Mouse (Mus musculus) CH12.LX (cell line): ENCODE data around the gene Cyp3a41a. TPM values are rescaled to one million over a fixed set of nuclear protein-coding genes. Genes with fewer than 3 reads are reported as not detected.

Experiments
- DNase-seq: peaks from one replicate; pipeline ENCODE4 v3.0.0-alpha.2; 2013; ENCODE audit errors: extremely low read depth
- H3K27ac ChIP-seq: 2 replicates; pipeline ENCODE4 v1.5.1; 2012; ENCODE audit warnings: low read depth, mild to moderate bottlenecking, control low read depth, moderate library complexity; ENCODE audit not compliant: insufficient read depth
- H3K27me3 ChIP-seq: replicated peaks from 2 replicates; pipeline ENCODE3; 2012; ENCODE audit warnings: inconsistent platforms
- H3K36me3 ChIP-seq, 2 experiments: replicated peaks in 1 of 2; 2 replicates each; pipeline versions ENCODE3 to v1.6.1; 2012; ENCODE audit warnings: inconsistent platforms in 1 of 2, low read length in 1 of 2, mild to moderate bottlenecking in 1 of 2, mixed read lengths in 1 of 2, moderate library complexity in 1 of 2; ENCODE audit not compliant: control insufficient read depth in 1 of 2, insufficient read depth in 1 of 2
- H3K4me1 ChIP-seq, 2 experiments: 2 replicates each; pipeline ENCODE4 v1.6.1; 2012; ENCODE audit warnings: inconsistent platforms in 1 of 2, moderate library complexity in 1 of 2; ENCODE audit not compliant: insufficient read depth in 2 of 2, control insufficient read depth in 1 of 2
- H3K4me2 ChIP-seq: 2 replicates; pipeline ENCODE4 v1.6.1; 2012; ENCODE audit warnings: low read depth, mild to moderate bottlenecking, control low read depth; ENCODE audit not compliant: poor library complexity, insufficient read depth, severe bottlenecking
- H3K4me3 ChIP-seq, 3 experiments: fragments of 150-350 bp in 1 of 3; sonication (generic) in 1 of 3; replicated peaks in 1 of 3; 2 replicates each; pipeline versions ENCODE3 to v1.5.1; 2011 to 2012; ENCODE audit warnings: low read depth in 2 of 3, low read length in 2 of 3, mild to moderate bottlenecking in 2 of 3, moderate library complexity in 2 of 3, control low read depth in 1 of 3, improper control_type of control experiment in 1 of 3, inconsistent platforms in 1 of 3, mixed read lengths in 1 of 3; ENCODE audit not compliant: poor library complexity in 1 of 3
- H3K79me2 ChIP-seq: replicated peaks from 2 replicates; pipeline ENCODE4 v1.6.1; 2012; ENCODE audit warnings: mild to moderate bottlenecking, moderate library complexity; ENCODE audit not compliant: control insufficient read depth, poor library complexity, insufficient read depth, severe bottlenecking; ENCODE audit errors: extremely low read depth
- H3K9ac ChIP-seq: 2 replicates; pipeline ENCODE4 v1.6.1; 2012; ENCODE audit warnings: low read depth, mild to moderate bottlenecking, control low read depth, moderate library complexity; ENCODE audit not compliant: insufficient read depth
- H3K9me3 ChIP-seq: replicated peaks from 2 replicates; pipeline ENCODE3; 2012; ENCODE audit warnings: low read length, inconsistent platforms, mixed read lengths
- BHLHE40 ChIP-seq: IDR thresholded peaks from 2 replicates; pipeline ENCODE4 v1.6.1; 2011; ENCODE audit warnings: mild to moderate bottlenecking, low read depth, low read length, improper control_type of control experiment
- CHD1 ChIP-seq: IDR thresholded peaks from 2 replicates; pipeline ENCODE4 v1.6.1; 2012; ENCODE audit warnings: low read depth, low read length, improper control_type of control experiment, inconsistent platforms
- CHD2 ChIP-seq: IDR thresholded peaks from 2 replicates; pipeline ENCODE4 v1.6.1; 2011; ENCODE audit warnings: low read length, improper control_type of control experiment
- CTCF ChIP-seq, 2 experiments: IDR thresholded peaks in 1 of 2; conservative IDR thresholded peaks in 1 of 2; 2 replicates each; pipeline ENCODE4 v1.5.1; 2011 to 2012; ENCODE audit warnings: low read depth in 2 of 2, low read length in 2 of 2, improper control_type of control experiment in 1 of 2, inconsistent platforms in 1 of 2, mild to moderate bottlenecking in 1 of 2, moderate library complexity in 1 of 2
- E2F4 ChIP-seq: IDR thresholded peaks from 2 replicates; pipeline ENCODE4 v1.6.1; 2011; ENCODE audit warnings: low read depth, low read length, improper control_type of control experiment; ENCODE audit not compliant: insufficient replicate concordance
- EP300 ChIP-seq: IDR thresholded peaks from 2 replicates; pipeline ENCODE4 v1.6.1; 2011; ENCODE audit warnings: low read length, improper control_type of control experiment
- ETS1 ChIP-seq: conservative IDR thresholded peaks from 2 replicates; pipeline ENCODE4 v1.6.1; 2012; ENCODE audit warnings: low read depth, mild to moderate bottlenecking, inconsistent platforms, low read length, improper control_type of control experiment, moderate library complexity
- GABPA ChIP-seq: IDR thresholded peaks from 2 replicates; pipeline ENCODE4 v1.6.1; 2012; ENCODE audit warnings: low read depth, low read length, improper control_type of control experiment, inconsistent platforms; ENCODE audit not compliant: insufficient replicate concordance
- IRF4 ChIP-seq: IDR thresholded peaks from 2 replicates; pipeline ENCODE4 v1.6.1; 2014; ENCODE audit warnings: low read depth, mild to moderate bottlenecking, inconsistent platforms, low read length, improper control_type of control experiment
- MAZ ChIP-seq: IDR thresholded peaks from 2 replicates; pipeline ENCODE4 v1.6.1; 2012; ENCODE audit warnings: low read depth, mild to moderate bottlenecking, inconsistent platforms, low read length, improper control_type of control experiment, moderate library complexity
- MEF2A ChIP-seq: IDR thresholded peaks from 2 replicates; pipeline ENCODE4 v1.6.1; 2014; ENCODE audit warnings: low read depth, mild to moderate bottlenecking, inconsistent platforms, low read length, improper control_type of control experiment, borderline replicate concordance
- MYC ChIP-seq: IDR thresholded peaks from 2 replicates; pipeline ENCODE4 v1.6.1; 2011; ENCODE audit warnings: low read depth, mild to moderate bottlenecking, improper control_type of control experiment, low read length
- NRF1 ChIP-seq: IDR thresholded peaks from 2 replicates; pipeline ENCODE4 v1.6.1; 2014; ENCODE audit warnings: low read depth, mild to moderate bottlenecking, inconsistent platforms, low read length, improper control_type of control experiment, moderate library complexity
- POLR2A ChIP-seq: IDR thresholded peaks from 2 replicates; pipeline ENCODE4 v1.6.1; 2011; ENCODE audit warnings: low read depth, mild to moderate bottlenecking, improper control_type of control experiment, low read length
- RAD21 ChIP-seq: IDR thresholded peaks from 2 replicates; pipeline ENCODE4 v1.6.1; 2011; ENCODE audit warnings: low read depth, mild to moderate bottlenecking, low read length, improper control_type of control experiment, moderate library complexity
- RCOR1 ChIP-seq: conservative IDR thresholded peaks from 2 replicates; pipeline ENCODE4 v1.6.1; 2012; ENCODE audit warnings: low read depth, mild to moderate bottlenecking, inconsistent platforms, low read length, improper control_type of control experiment
- SIN3A ChIP-seq: IDR thresholded peaks from 2 replicates; pipeline ENCODE4 v1.6.1; 2012; ENCODE audit warnings: low read length, improper control_type of control experiment, inconsistent platforms
- SMC3 ChIP-seq: IDR thresholded peaks from 2 replicates; pipeline ENCODE4 v1.6.1; 2011; ENCODE audit warnings: low read depth, low read length, improper control_type of control experiment
- TBP ChIP-seq: conservative IDR thresholded peaks from 2 replicates; pipeline ENCODE4 v1.6.1; 2011; ENCODE audit warnings: low read depth, low read length, improper control_type of control experiment
- TCF12 ChIP-seq: IDR thresholded peaks from 2 replicates; pipeline ENCODE4 v1.6.1; 2014; ENCODE audit warnings: low read depth, mild to moderate bottlenecking, inconsistent platforms, low read length, improper control_type of control experiment
- USF1 ChIP-seq: IDR thresholded peaks from 2 replicates; pipeline ENCODE4 v1.6.1; 2014; ENCODE audit warnings: low read depth, mild to moderate bottlenecking, inconsistent platforms, low read length, improper control_type of control experiment
- USF2 ChIP-seq: conservative IDR thresholded peaks from 2 replicates; pipeline ENCODE4 v1.6.1; 2011; ENCODE audit warnings: low read depth, low read length, improper control_type of control experiment
- ZC3H11A ChIP-seq: IDR thresholded peaks from 2 replicates; pipeline ENCODE4 v1.6.1; 2012; ENCODE audit warnings: low read depth, mild to moderate bottlenecking, inconsistent platforms, low read length, improper control_type of control experiment
- ZNF384 ChIP-seq: IDR thresholded peaks from 2 replicates; pipeline ENCODE4 v1.6.1; 2012; ENCODE audit warnings: low read depth, low read length, improper control_type of control experiment, inconsistent platforms
- dilution Hi-C: fragments of 300-500 bp; cut with MboI; formaldehyde crosslinking; loops from 2 replicates; pipeline ENCODE4 v1.14.3; 2020; ENCODE audit warnings: low sequenced_read_pairs; ENCODE audit not compliant: extremely low pct_unique_long_range_greater_than_20kb, extremely low pct_ligation_motif_present
- in situ Hi-C: fragments of 300-500 bp; cut with MboI; formaldehyde crosslinking; loops from 3 replicates; pipeline ENCODE4 v1.14.3; 2019; ENCODE audit warnings: low sequenced_read_pairs, low pct_ligation_motif_present, low pct_unique_long_range_greater_than_20kb, mixed read lengths
- polyA plus RNA-seq: library from polyadenylated mRNA; unstranded; fragments of >175 nt; gene quantifications from 2 replicates; pipeline ENCODE4 v1.2.1, GENCODE M21; 2012; ENCODE audit warnings: low read depth; ENCODE audit not compliant: insufficient read length
- total RNA-seq, 2 experiments: library from RNA; depleted of rRNA; stranded (reverse); fragments of 300-350 nt in 1 of 2; fragments of >200 nt in 1 of 2; gene quantifications; 2 replicates each; pipeline ENCODE4 v1.2.3; 2012 to 2014

The Cyp3a41a gene
- total and polyA plus RNA-seq, 3 experiments = not detected

DNA sequence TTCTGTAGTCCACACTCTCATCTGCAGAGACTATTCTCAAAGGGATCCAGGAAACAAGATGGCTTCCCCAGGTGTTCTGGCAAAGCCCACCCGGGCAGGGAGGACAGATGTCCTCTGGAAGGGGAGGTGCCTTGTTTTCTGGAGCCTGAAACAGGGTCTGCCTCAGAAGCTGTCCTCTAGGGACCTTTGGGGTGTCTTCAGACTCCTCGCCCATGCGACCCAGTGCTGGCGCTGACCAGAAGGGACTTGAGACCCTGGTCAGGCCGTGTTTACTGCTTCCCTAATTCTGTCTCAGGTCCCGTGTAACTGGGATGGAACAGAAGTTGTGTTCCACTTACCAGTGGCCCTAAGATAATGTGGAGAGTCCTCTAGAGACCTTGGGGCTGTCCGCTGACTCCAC lies 57.9 kb downstream of the Cyp3a41a start:
- TF ChIP-seq ETS1 = no peak
- no peak for TF ChIP-seq RCOR1
- TF ChIP-seq E2F4 = no peak
- no peak for TF ChIP-seq TCF12
- no peak for TF ChIP-seq MAZ
- TF ChIP-seq SMC3 = no peak
- no peak for TF ChIP-seq POLR2A
- no peak for TF ChIP-seq EP300
- in situ Hi-C loops = no loop called here

GRCm38 (mm10) chr5:145647779-145648178 lies 72.2 kb downstream of the Cyp3a41a start:
- H3K4me1 ChIP-seq = no peaks in the 10 kb centered on the region
- no peak overlapping the region for H3K4me3 ChIP-seq
- in situ Hi-C loops = no loop called here
- H3K4me2 ChIP-seq = no peak overlapping the region
- H3K36me3 ChIP-seq = no peaks in the 10 kb centered on the region
- TF ChIP-seq TCF12 = no peak
- no peak for TF ChIP-seq USF2
- TF ChIP-seq SIN3A = no peak
- TF ChIP-seq ZNF384 = no peak
- TF ChIP-seq MEF2A = no peak
- TF ChIP-seq CTCF (conservative IDR thresholded peaks at IDR 0.05 in 1 of 2, IDR thresholded peaks at IDR 0.05 in 1 of 2; ENCODE audit: low read depth in 2 of 2, low read length in 2 of 2) = no peak
- no peak for TF ChIP-seq ZC3H11A
- TF ChIP-seq TBP = no peak
- TF ChIP-seq NRF1 = no peak
- TF ChIP-seq CHD1 = no peak
- no peak for TF ChIP-seq ETS1
- no peak for TF ChIP-seq BHLHE40
- TF ChIP-seq GABPA = no peak
- TF ChIP-seq E2F4 = no peak
- no peak for TF ChIP-seq CHD2
- TF ChIP-seq USF1 = no peak
- TF ChIP-seq MAZ = no peak
- TF ChIP-seq RAD21 = no peak
- no peak for TF ChIP-seq MYC
- TF ChIP-seq IRF4 = no peak
- TF ChIP-seq, all 38 proteins: peak for 0
- Histone ChIP-seq H3K79me2 (no peaks in the 10 kb centered on the region), H3K9ac (no peak overlapping the region), H3K27me3 (no peaks in the 10 kb centered on the region), H3K9me3 (peaks cover 20% of the 10 kb centered on the region), H3K27ac (no peak overlapping the region)
- dilution Hi-C loops = no loop called here
- no peak for DNase-seq

More for the DNA sequence above, 57.9 kb downstream of the Cyp3a41a start:
- Histone ChIP-seq H3K4me3 (no peak overlapping the region), H3K4me1 (no peaks in the 10 kb centered on the region), H3K9ac (no peak overlapping the region), H3K27me3 (no peaks in the 10 kb centered on the region), H3K79me2 (no peaks in the 10 kb centered on the region), H3K36me3 (no peaks in the 10 kb centered on the region), H3K27ac (no peak overlapping the region), H3K4me2 (no peak overlapping the region), H3K9me3 (peaks cover 20% of the 10 kb centered on the region)
- no peak for DNase-seq
- dilution Hi-C loops = no loop called here

Other genes starting within 250 kb of the Cyp3a41a start
- not detected in 2 replicates for gene Cyp3a41b, start 135.4 kb downstream of the Cyp3a41a start, total RNA-seq (2012; rRNA removed)
- not detected in 2 replicates for gene Cyp3a41b, start 135.4 kb downstream of the Cyp3a41a start, total RNA-seq (2014; rRNA removed)
- gene Cyp3a41b, start 135.4 kb downstream of the Cyp3a41a start, polyA plus RNA-seq = not detected in 2 replicates
- not detected in 2 replicates for gene Cyp3a44, start 85.7 kb upstream of the Cyp3a41a start, total RNA-seq (2012; rRNA removed)
- not detected in 2 replicates for gene Cyp3a44, start 85.7 kb upstream of the Cyp3a41a start, total RNA-seq (2014; rRNA removed)
- not detected in 2 replicates for gene Cyp3a44, start 85.7 kb upstream of the Cyp3a41a start, polyA plus RNA-seq
- not detected in 2 replicates for gene Cyp3a11, start 159.8 kb upstream of the Cyp3a41a start, total RNA-seq (2012; rRNA removed)
- not detected in 2 replicates for gene Cyp3a11, start 159.8 kb upstream of the Cyp3a41a start, total RNA-seq (2014; rRNA removed)
- gene Cyp3a11, start 159.8 kb upstream of the Cyp3a41a start, polyA plus RNA-seq = not detected in 2 replicates